Mouse (Mus musculus) heart, postnatal 36 days (tissue): ENCODE results near the gene Hnrnpl. TPM values are rescaled to one million over a fixed set of nuclear protein-coding genes. Genes with fewer than 3 reads are reported as not detected.
A peak's percentile ranks its signal among the peaks of the same experiment; 100 is the strongest.

Experiments
- DNase-seq, 2 experiments: peaks; one replicate each; pipeline ENCODE4 v3.0.0; 2021 to 2022
- intact Hi-C: fragments of 180-260 bp; cut with DNase I; formaldehyde crosslinking; loops from one replicate; pipeline ENCODE4 v1.15.1; 2025
- total RNA-seq, 2 experiments: library from RNA; stranded (reverse); gene quantifications; 2 replicates each; pipeline ENCODE4 v1.2.3; 2021

Gene Hnrnpl
- 100 to 1,000 TPM; 240 to 277 TPM for total RNA-seq

DNA sequence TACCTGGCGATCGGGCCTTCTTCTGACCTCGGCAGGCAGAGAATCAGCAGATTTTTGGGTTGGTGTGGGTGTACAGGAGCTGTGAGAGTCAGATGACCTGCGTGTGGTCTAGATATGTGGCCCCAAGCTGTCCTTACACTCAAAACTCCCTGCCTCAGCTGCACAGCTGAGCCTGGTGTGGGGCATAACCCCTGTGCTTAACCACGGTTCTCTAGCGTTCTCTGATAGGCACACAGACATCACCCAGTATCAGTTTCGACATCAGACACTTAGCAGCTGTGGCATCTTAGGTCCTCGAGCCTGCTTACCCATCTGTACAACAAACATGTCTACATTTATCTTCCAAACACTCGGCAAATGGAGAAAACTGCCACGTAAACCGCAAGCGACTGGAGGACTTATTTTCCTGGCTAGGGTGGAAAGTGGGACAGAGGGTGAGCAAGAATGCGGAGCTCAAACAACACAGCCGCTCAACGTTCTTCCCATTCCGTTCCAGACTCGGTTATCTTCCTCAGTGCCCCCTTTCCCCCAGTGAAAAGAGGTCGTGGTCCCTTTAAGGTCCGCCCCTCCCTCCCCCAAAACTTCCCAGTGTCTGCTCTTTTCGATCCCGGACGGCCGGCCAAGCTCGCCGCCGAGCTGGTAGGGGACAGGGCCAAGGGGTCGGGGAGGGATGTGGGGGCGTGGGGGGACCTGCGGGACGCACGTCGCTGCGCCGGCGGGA, at the start of gene Hnrnpl:
Gene Hnrnpl (plus strand): TSS at position 321 of the 721 bp plus-strand sequence.
- intact Hi-C loops: loop anchor here (2.0 to 5.0 kb wide), 2 partner anchors 16 to 431 kb away; partner anchors contain the start of gene Ech1
- DNase-seq: peak in 1 of 2 experiments; percentile 48

DNA sequence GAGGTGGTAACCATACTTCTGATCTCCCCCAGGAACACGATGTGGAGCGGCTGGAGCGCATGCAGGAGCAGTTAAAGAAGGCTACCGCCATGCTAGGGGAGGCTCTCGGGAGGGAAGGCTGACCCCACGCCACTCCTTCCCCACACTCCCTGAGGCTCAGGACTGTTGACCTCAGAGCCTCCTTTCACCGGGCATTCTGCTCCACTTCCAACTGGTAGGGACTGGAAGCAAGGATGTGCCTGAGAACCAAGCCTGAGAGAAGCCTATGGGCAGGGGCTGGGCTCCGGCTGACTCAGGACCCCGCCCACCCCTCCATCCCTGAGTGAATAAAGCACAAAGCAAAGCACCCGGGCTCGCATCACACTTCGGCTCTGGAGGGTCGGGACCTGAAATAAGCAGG, 49.7 kb upstream of the Hnrnpl start:
- DNase-seq: no peak
- intact Hi-C loops: no loop called here

- no peak for DNase-seq
- intact Hi-C loops: loop anchor here (2.0 to 10.0 kb wide), 3 partner anchors 17 to 473 kb away; partner anchors contain the start of genes Ggn, Kcnk6, Spred3 and Yif1b
These were observed 46.4 kb upstream of the Hnrnpl start for GRCm38 (mm10) chr7:28761907-28762306.

GRCm38 (mm10) chr7:28765211-28765610, 43.1 kb upstream of the Hnrnpl start:
- DNase-seq: no peak
- intact Hi-C loops: loop anchor here (10.0 kb wide), 2 partner anchors 410 to 470 kb away; partner anchors contain the start of genes Ggn, Kcnk6, Spred3 and Yif1b

GRCm38 (mm10) chr7:28766173-28766879, 42.0 kb upstream of the Hnrnpl start, which contains the start of gene Sirt2:
TSS of gene Sirt2 (plus strand) at chr7:28766735.
- intact Hi-C loops: loop anchor here (10.0 kb wide), 2 partner anchors 408 to 468 kb away; partner anchors contain the start of genes Ggn, Kcnk6, Spred3 and Yif1b
- DNase-seq: peak; percentile 93 to 94

DNA sequence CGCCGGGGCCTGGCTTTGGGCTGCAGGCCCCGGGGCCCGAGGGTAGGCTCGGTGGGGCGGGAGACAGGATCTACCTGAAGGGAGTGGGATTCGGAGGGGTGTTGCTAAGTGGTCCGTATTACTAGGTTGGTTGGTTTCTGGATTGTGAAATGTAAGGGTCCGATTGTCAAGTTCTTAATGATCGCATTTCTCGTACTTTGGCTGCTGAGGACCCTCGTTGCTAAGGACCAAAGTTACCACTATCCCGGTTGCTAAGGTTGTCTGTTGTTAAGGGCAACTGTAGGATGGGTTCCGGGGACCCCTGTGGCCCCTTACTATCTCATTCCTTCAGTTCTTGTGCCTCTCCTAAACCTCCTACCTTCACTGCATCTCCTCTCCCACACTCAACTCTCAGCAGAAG, 41.4 kb upstream of the Hnrnpl start:
- intact Hi-C loops: loop anchor here (10.0 kb wide), 2 partner anchors 408 to 468 kb away; partner anchors contain the start of genes Ggn, Kcnk6, Spred3 and Yif1b
- no peak for DNase-seq

GRCm38 (mm10) chr7:28767462-28767965, 40.8 kb upstream of the Hnrnpl start, which contains the start of gene Nfkbib:
TSS of gene Nfkbib (minus strand) at chr7:28767512.
- intact Hi-C loops: loop anchor here (10.0 kb wide), 2 partner anchors 407 to 467 kb away; partner anchors contain the start of genes Ggn, Kcnk6, Spred3 and Yif1b
- no peak for DNase-seq

GRCm38 (mm10) chr7:28769414-28769958, 38.9 kb upstream of the Hnrnpl start:
- intact Hi-C loops: loop anchor here (10.0 kb wide), 2 partner anchors 405 to 465 kb away; partner anchors contain the start of genes Ggn, Kcnk6, Spred3 and Yif1b
- no peak for DNase-seq

GRCm38 (mm10) chr7:28770309-28770708, 38.0 kb upstream of the Hnrnpl start:
- intact Hi-C loops: no loop called here
- no peak for DNase-seq

DNA sequence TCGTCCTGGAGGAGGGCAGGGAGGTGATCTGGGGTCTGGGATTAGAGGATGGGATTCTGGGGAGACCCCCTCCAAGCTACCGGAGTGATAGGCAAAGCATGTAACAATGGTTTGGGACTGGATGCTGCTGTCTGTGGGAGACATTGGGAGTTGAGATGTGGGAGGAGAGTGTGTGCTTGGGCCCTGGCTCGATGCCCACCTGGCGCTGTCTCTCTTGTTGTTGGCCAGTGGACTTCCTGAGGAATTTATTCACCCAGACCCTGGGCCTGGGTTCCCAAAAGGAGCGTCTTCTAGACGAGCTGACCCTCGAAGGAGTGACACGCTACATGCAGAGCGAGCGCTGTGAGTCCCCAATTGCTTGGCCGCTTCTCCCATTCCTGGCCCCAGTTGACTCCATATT, 36.5 kb upstream of the Hnrnpl start:
- intact Hi-C loops: no loop called here
- peak in 1 of 2 experiments; percentile 44 for DNase-seq

GRCm38 (mm10) chr7:28773163-28773562, 35.2 kb upstream of the Hnrnpl start:
- intact Hi-C loops: no loop called here
- DNase-seq: no peak

DNA sequence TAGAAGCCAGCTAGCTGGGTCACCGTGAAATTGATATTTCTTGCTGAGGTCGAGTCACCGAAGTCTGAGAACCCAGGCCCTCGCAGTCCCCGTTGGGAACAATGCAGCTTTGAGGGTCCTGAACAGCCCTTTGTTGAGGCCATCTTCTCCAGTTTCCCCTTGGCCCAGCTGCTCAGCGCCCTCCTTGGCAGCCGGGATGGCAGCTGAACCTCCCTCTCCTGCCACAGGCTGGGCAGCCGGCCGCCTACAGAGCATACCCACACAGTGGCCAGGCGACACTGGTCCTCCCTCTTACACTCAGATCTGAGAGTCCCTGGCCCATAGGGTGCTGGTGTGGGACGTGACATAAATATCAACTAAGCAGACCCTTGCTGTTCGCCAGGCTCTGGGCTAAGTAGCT, 34.2 kb upstream of the Hnrnpl start:
- no peak for DNase-seq
- intact Hi-C loops: no loop called here

DNA sequence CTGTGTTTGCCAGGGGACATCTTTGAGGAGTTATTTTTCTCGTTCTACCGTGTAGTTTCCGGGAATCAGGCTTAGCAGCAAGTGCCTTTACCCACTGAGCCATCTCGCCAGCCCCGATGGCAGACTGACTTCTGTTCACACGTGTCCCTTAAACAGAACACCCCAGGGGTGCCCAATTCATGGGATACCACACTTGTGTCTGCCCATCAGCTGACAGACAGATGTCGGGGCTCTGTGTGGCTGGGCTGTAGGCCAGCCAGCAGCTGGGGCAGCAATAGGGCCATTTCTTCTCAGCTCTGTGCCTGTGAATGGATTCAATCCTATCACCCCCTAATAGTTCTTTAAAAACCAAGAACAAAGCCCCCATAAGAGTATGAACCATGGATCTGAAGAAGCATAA, 33.2 kb upstream of the Hnrnpl start:
- intact Hi-C loops: no loop called here
- DNase-seq: no peak

DNA sequence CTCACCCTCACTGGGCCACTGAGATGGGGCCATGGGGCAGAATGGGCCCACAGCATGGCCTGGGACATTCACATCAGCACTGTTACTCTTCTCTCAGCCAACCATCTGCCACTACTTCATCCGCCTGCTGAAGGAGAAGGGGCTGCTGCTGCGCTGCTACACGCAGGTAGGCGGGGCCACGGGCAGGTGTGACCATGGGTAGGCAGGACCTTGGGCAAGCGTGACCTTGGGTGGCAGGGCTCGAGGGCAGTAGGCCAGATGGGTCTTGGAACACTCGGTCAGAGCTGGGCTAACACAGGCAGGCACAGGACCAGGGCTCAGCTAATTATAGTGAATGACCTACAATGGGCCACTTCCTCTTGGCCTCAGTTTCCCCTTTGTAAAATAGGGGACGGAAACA, 29.5 kb upstream of the Hnrnpl start:
- intact Hi-C loops: no loop called here
- no peak for DNase-seq

DNA sequence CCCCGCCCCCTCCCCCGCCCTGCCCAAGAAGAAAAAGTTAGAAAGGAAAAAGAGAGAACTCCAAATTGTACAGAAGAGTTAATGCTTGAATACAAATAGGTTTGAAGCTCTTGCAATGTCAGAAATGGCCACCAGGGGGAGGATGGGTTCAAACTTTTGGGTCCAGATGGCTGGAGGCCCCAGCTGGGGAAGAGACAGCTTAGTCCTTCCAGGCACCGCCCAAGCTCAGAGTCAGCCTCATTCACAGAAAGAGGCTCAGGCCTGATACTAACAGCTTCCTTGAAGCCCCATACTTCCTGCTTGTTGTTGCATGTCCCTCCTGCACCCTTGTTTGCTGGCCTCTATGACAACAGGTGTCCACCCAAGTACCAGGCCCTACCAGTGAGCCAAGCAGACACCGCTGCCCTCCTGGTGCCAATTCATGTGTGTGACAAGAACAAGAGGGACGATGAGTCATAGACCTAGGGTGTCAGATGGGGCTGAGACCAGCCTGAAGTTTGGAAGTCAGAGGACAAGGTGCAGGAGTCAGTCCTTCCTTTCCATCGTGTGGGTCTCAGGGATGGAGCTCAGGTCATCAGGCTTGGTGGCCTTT, 28.2 kb upstream of the Hnrnpl start:
- DNase-seq: peak; percentile 88 to 94
- intact Hi-C loops: loop anchor here (1.0 to 5.0 kb wide), 3 partner anchors 87 to 258 kb away; no protein-coding TSS in a partner anchor

DNA sequence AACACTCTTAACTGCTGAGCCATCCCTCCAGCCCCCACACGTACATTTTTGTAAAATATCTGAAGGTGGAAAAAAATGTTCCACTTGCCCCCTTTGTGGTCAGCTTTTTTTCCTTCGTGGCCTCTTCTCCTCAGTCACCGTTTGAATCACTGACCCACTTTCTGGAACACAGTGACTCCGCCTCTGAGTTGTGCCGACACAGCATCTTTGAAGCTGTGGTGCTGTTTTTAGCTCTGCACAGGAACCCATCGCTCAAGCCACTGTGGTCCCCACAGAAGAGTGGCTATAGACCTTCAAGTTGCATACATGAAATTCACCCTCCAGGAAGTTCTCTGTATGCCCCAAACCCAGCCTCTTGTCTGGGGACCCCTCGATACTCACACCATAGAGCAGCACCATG, 27.5 kb upstream of the Hnrnpl start:
- intact Hi-C loops: loop anchor here (1.0 to 5.0 kb wide), 3 partner anchors 86 to 257 kb away; no protein-coding TSS in a partner anchor

GRCm38 (mm10) chr7:28781261-28781663, 27.1 kb upstream of the Hnrnpl start:
- DNase-seq: no peak
- intact Hi-C loops: loop anchor here (5.0 kb wide), 1 partner anchor 191 kb away; no protein-coding TSS in a partner anchor

More for the DNA sequence above, 27.5 kb upstream of the Hnrnpl start:
- DNase-seq: peak in 1 of 2 experiments; percentile 22

GRCm38 (mm10) chr7:28785161-28785560, 23.2 kb upstream of the Hnrnpl start:
- intact Hi-C loops: no loop called here

DNA sequence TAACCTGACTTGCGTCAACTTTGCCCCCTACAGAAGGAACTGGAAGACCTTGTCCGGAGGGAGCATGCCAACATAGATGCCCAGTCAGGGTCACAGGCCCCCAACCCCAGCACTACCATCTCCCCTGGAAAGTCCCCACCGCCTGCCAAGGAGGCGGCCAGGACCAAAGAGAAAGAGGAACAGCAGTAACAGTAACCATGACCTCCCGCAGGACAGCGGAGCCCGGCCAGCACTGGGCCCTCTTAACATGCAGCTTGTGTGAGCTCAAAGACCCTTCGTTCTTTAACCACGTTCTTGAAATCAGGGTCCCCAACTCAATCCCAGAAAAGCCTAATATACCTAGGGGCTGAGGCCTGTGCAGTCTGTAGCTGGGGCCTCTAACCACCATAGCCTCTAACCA, 20.5 kb upstream of the Hnrnpl start:
- DNase-seq: no peak
- intact Hi-C loops: no loop called here

More at GRCm38 (mm10) chr7:28785161-28785560, 23.2 kb upstream of the Hnrnpl start:
- no peak for DNase-seq
